Mouse (Mus musculus): ENCODE measurements at regions not wholly inside any gene's neighbourhood (a gene's known extent, or its start where the extent isn't known, plus 50 kb on each side); places are given as distances from the start of the nearest gene placed in this dataset.

DNA sequence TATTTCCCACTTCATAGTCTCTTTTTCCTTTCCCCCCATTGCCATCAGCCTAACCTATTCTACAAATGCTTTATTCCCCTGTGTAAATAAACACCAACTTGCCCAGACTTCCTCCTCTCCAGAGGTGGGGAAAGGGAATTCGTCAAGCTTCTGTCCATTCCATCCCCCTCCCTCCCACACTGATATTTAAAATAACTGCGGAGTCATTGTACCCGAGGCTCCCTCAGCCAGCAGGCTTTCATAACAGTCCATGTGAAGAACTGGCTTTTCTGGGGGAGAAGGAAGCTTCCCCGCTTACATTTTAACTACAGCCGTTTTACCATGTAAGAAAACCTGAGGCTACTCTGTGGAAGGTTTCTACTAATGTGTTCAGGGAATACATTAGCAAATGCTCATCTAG, 193.1 kb upstream of the Cnksr2 start:
- no peak overlapping the region for H3K9ac ChIP-seq (ENCODE audit: low read length)
- no peak overlapping the region for H3K4me3 ChIP-seq (ENCODE audit: low read depth, low read length)
- no peaks in the 10 kb centered on the region for H3K9me3 ChIP-seq (ENCODE audit: control insufficient read depth, low read length)
- 52% methylated on average over 5 of the region's 5 CpGs for WGBS
- no peaks in the 10 kb centered on the region for H3K4me1 ChIP-seq (ENCODE audit: control insufficient read depth, insufficient read depth, low read length)
- DNase-seq (ENCODE audit: low spot score) (no peak), ATAC-seq (ENCODE audit: insufficient number of reproducible peaks, low FRiP score, low TSS enrichment, low read depth) (no peak)
- H3K27me3 ChIP-seq (ENCODE audit: control insufficient read depth, insufficient read depth, low read length), result no peaks in the 10 kb centered on the region
- H3K4me2 ChIP-seq (ENCODE audit: low read depth, severe bottlenecking), result no peak overlapping the region
- no peak overlapping the region for H3K27ac ChIP-seq (replicated peaks; ENCODE audit: low read depth, low read length)
- no peaks in the 10 kb centered on the region for H3K36me3 ChIP-seq (ENCODE audit: control insufficient read depth, insufficient read depth, low read length)

DNA sequence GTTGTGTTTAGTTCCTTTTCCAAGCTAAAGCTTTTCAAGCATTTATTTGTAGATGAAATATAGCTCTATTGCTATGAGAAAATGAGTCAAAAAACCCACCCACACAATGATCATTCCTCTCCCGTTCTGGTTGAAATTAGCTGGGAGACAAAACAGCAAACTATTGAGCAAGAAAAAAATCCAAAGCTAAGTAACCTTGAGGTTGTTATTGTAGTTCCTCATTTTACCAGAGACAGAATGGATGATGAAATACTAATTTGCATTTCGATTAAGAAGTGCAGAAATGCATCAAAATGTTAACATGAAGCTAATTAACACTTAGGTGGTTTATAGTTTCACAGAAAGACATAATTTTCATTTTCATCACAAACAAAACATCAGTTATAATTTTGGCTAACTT, 166.1 kb upstream of the Cnksr2 start:
- ATAC-seq (ENCODE audit: insufficient number of reproducible peaks, low FRiP score, low TSS enrichment, low read depth) (no peak), DNase-seq (ENCODE audit: low spot score) (no peak)
- Histone ChIP-seq H3K27ac (replicated peaks; ENCODE audit: low read depth, low read length) (no peak overlapping the region), H3K9me3 (ENCODE audit: control insufficient read depth, low read length) (no peaks in the 10 kb centered on the region), H3K36me3 (ENCODE audit: control insufficient read depth, insufficient read depth, low read length) (no peaks in the 10 kb centered on the region), H3K4me3 (ENCODE audit: low read depth, low read length) (no peak overlapping the region), H3K4me1 (ENCODE audit: control insufficient read depth, insufficient read depth, low read length) (no peaks in the 10 kb centered on the region), H3K27me3 (ENCODE audit: control insufficient read depth, insufficient read depth, low read length) (no peaks in the 10 kb centered on the region), H3K9ac (ENCODE audit: low read length) (no peak overlapping the region), H3K4me2 (ENCODE audit: low read depth, severe bottlenecking) (no peak overlapping the region)
- WGBS, result 74% methylated on average over 2 of the region's 2 CpGs

DNA sequence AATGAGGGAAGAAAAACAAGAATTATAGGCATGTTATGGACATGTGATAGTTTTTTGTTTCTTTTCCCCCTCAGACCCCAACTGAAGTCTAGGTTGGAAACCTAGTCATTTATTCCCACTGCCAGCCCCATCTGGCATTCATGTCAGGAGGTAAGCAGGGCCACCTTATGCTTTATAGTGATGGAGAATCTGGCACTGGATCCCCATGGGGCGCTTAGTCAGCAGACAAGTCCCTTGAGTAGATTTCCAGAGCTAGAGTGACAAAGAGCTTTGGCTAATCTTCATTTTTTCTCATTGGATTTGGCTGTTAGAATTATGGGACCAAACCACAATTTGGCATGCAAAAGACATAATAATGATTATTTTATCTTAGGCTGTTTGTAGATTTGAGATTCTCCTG, 152.4 kb upstream of the Cnksr2 start:
- Histone ChIP-seq H3K4me3 (ENCODE audit: low read depth, low read length) (no peak overlapping the region), H3K27ac (replicated peaks; ENCODE audit: low read depth, low read length) (no peak overlapping the region), H3K4me1 (ENCODE audit: control insufficient read depth, insufficient read depth, low read length) (no peaks in the 10 kb centered on the region), H3K4me2 (ENCODE audit: low read depth, severe bottlenecking) (no peak overlapping the region), H3K9ac (ENCODE audit: low read length) (no peak overlapping the region), H3K9me3 (ENCODE audit: control insufficient read depth, low read length) (no peaks in the 10 kb centered on the region), H3K36me3 (ENCODE audit: control insufficient read depth, insufficient read depth, low read length) (no peaks in the 10 kb centered on the region), H3K27me3 (ENCODE audit: control insufficient read depth, insufficient read depth, low read length) (no peaks in the 10 kb centered on the region)
- no peak for DNase-seq (ENCODE audit: low spot score)
- 88% methylated on average over 1 of the region's 1 CpGs for WGBS
- ATAC-seq (ENCODE audit: insufficient number of reproducible peaks, low FRiP score, low TSS enrichment, low read depth), result no peak

DNA sequence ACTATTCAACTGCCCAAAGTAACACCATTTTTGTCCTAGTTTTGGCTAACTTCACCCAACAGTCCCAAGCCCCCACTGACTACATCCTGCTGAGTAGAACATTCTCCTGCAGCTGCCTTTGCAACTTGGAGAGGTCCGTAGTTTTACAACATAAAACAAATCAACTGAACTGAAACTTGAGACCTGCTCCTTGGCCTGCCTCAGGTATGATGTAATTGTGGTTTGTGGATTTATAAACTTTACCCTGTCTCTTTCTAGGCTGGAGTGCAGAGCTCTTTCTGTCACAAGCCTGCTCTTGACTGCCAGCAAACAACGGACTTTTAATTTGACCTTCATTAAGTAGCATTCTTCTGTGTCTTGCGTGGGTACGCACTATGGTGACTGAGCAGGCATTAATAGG, 138.4 kb upstream of the Cnksr2 start:
- Histone ChIP-seq H3K9ac (ENCODE audit: low read length) (no peak overlapping the region), H3K27me3 (ENCODE audit: control insufficient read depth, insufficient read depth, low read length) (no peaks in the 10 kb centered on the region), H3K4me1 (ENCODE audit: control insufficient read depth, insufficient read depth, low read length) (no peaks in the 10 kb centered on the region), H3K27ac (replicated peaks; ENCODE audit: low read depth, low read length) (no peak overlapping the region), H3K4me3 (ENCODE audit: low read depth, low read length) (no peak overlapping the region), H3K4me2 (ENCODE audit: low read depth, severe bottlenecking) (no peak overlapping the region), H3K9me3 (ENCODE audit: control insufficient read depth, low read length) (no peaks in the 10 kb centered on the region), H3K36me3 (ENCODE audit: control insufficient read depth, insufficient read depth, low read length) (no peaks in the 10 kb centered on the region)
- 57% methylated on average over 4 of the region's 4 CpGs for WGBS
- ATAC-seq (ENCODE audit: insufficient number of reproducible peaks, low FRiP score, low TSS enrichment, low read depth) (no peak), DNase-seq (ENCODE audit: low spot score) (peak; percentile 20)

- WGBS, result 73% methylated on average over 1 of the region's 1 CpGs
- H3K36me3 ChIP-seq (ENCODE audit: control insufficient read depth, insufficient read depth, low read length), result no peaks in the 10 kb centered on the region
- ATAC-seq (ENCODE audit: insufficient number of reproducible peaks, low FRiP score, low TSS enrichment, low read depth), result no peak
- DNase-seq (ENCODE audit: low spot score), result no peak
- no peaks in the 10 kb centered on the region for H3K27me3 ChIP-seq (ENCODE audit: control insufficient read depth, insufficient read depth, low read length)
- no peaks in the 10 kb centered on the region for H3K9me3 ChIP-seq (ENCODE audit: control insufficient read depth, low read length)
- no peaks in the 10 kb centered on the region for H3K4me1 ChIP-seq (ENCODE audit: control insufficient read depth, insufficient read depth, low read length)
- no peak overlapping the region for H3K27ac ChIP-seq (replicated peaks; ENCODE audit: low read depth, low read length)
- no peak overlapping the region for H3K4me2 ChIP-seq (ENCODE audit: low read depth, severe bottlenecking)
- no peak overlapping the region for H3K9ac ChIP-seq (ENCODE audit: low read length)
- no peak overlapping the region for H3K4me3 ChIP-seq (ENCODE audit: low read depth, low read length)
Measured at GRCm38 (mm10) chrX:158180356-158180755, 137.3 kb upstream of the Cnksr2 start.

- DNase-seq (ENCODE audit: low spot score), result no peak
- Histone ChIP-seq H3K27me3 (ENCODE audit: control insufficient read depth, insufficient read depth, low read length) (no peaks in the 10 kb centered on the region), H3K9ac (ENCODE audit: low read length) (no peak overlapping the region), H3K27ac (replicated peaks; ENCODE audit: low read depth, low read length) (no peak overlapping the region), H3K36me3 (ENCODE audit: control insufficient read depth, insufficient read depth, low read length) (no peaks in the 10 kb centered on the region), H3K4me2 (ENCODE audit: low read depth, severe bottlenecking) (no peak overlapping the region), H3K4me3 (ENCODE audit: low read depth, low read length) (no peak overlapping the region), H3K4me1 (ENCODE audit: control insufficient read depth, insufficient read depth, low read length) (no peaks in the 10 kb centered on the region), H3K9me3 (ENCODE audit: control insufficient read depth, low read length) (no peaks in the 10 kb centered on the region)
- ATAC-seq (ENCODE audit: insufficient number of reproducible peaks, low FRiP score, low TSS enrichment, low read depth), result no peak
- 52% methylated on average over 3 of the region's 3 CpGs for WGBS
Measured at GRCm38 (mm10) chrX:158135870-158136557, 92.9 kb upstream of the Cnksr2 start.

DNA sequence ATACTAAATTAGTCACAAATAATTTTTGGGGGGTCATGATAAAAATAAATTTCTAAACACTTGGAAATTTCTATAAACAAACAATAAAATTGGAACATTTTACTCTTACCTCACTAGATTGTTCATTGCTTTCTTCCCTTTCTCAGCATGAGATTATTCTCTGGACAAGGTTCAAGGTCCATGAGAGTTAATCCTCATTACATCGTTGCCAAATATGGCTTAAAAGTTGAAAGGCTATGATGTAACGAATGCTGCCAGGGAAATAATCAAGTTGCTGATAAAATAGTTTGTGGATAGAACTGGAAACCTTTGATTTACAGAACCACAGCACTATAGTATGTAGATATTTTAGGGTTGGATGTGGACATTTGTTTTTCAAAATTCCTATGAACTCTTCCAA, 90.4 kb upstream of the Cnksr2 start:
- Histone ChIP-seq H3K9me3 (ENCODE audit: control insufficient read depth, low read length) (no peaks in the 10 kb centered on the region), H3K27me3 (ENCODE audit: control insufficient read depth, insufficient read depth, low read length) (no peaks in the 10 kb centered on the region), H3K36me3 (ENCODE audit: control insufficient read depth, insufficient read depth, low read length) (no peaks in the 10 kb centered on the region), H3K4me3 (ENCODE audit: low read depth, low read length) (no peak overlapping the region), H3K4me2 (ENCODE audit: low read depth, severe bottlenecking) (no peak overlapping the region), H3K27ac (replicated peaks; ENCODE audit: low read depth, low read length) (no peak overlapping the region), H3K9ac (ENCODE audit: low read length) (no peak overlapping the region), H3K4me1 (ENCODE audit: control insufficient read depth, insufficient read depth, low read length) (no peaks in the 10 kb centered on the region)
- DNase-seq (ENCODE audit: low spot score) (no peak), ATAC-seq (ENCODE audit: insufficient number of reproducible peaks, low FRiP score, low TSS enrichment, low read depth) (no peak)
- 81% methylated on average over 2 of the region's 2 CpGs for WGBS

Data from limb, embryonic 11.5 days (tissue).